Mouse (Mus musculus) kidney, postnatal 25 days (tissue): ENCODE data around the gene Plcb4.
A peak's percentile ranks its signal among the peaks of the same experiment; 100 is the strongest.
"Not testable (repeated sequence)": the region's sequence is repeated elsewhere in the genome, so short reads cannot be mapped to it uniquely, and the experiment has no call there.

Source experiments
- DNase-seq, 2 experiments: peaks; one replicate each; pipeline ENCODE4 v3.0.0; 2021; ENCODE audit warnings: mixed read lengths in 2 of 2

Gene Plcb4

GRCm38 (mm10) chr2:135894582-135894981 is 235.8 kb downstream of the Plcb4 start:
- no peak for DNase-seq

GRCm38 (mm10) chr2:135898025-135898424 is 239.2 kb downstream of the Plcb4 start:
- DNase-seq = no peak

DNA sequence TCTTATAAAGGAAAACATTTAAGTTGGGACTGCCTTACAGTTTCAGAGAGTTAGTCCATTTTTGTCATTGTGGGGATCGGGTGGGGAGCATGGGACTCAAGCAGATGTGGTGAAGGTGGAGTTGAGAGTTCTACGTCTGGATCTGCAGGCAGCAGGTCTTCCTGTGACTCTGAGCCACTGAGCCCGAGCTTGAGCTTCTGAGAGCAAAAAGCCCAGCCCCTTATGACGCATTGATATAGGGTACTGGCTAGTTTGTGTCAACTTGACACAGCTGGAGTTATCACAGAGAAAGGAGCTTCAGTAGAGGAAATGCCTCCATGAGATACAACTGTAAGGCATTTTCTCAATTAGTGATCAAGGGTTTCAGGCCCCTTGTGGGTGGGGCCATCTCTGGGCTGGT is 241.1 kb downstream of the Plcb4 start:
- DNase-seq = not testable (repeated sequence)

DNA sequence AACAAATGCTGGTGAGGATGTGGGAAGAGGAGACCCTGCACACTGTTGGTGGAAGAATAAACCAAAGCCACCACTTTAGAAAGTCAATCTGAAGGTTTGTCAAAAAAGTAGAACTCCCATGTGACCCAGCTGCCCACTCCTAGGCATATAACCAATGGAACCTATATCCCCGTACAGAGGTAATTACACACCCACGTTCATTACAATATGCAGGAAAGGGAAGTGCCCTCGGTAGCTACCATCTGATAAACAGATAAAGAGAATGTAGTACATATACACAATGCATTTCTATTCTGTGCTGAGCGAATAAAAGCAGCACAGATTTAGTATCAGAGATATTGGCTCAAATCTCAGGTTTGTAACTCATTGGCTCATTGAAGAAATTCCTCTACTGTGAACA is 242.2 kb downstream of the Plcb4 start:
- no peak for DNase-seq

GRCm38 (mm10) chr2:135904262-135904661 is 245.5 kb downstream of the Plcb4 start:
- DNase-seq = no peak

GRCm38 (mm10) chr2:135904791-135905190 is 246.0 kb downstream of the Plcb4 start:
- no peak for DNase-seq

DNA sequence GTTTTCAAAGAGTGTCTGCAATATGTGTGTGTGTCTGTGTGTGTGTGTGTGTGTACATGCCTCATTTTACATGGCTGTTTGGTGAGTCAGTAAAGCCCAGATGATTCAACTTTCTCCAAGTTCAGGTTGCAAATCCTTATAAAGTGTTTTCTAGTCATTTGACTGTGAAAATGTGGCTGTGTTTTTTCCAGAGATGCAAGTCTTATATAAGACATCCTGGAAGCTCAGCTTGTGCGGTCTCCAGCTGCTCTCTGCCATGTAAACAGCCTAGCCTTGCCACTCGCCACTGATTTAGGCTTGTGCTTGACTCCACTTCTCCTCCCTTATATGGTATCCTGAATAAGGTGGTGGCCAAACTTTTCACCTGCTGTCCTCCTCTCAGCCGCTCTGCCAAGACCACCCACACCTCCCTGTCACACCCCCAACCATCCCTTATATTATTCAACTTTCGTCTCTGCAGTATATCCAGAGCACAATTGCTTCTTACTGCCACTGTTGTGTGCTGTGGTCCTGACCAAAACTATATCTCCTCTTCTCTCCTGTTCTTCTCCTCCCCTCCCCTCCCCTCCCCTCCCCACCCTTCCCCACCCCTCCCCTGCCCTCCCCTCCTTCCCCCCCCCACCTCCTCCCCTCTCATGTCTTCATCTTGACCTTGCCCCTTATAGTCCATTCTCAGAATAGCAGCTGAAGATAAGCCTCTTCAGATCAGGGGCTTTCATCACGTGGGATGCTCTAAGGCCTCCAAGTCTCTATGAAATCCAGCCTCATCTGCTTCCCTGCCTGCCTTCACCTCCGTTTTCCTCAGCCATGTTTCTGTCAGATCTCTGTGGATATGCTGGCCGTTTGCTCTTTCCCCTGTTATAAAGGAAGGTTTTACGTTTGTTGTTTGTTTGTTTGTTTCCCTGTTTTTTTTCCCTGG is 255.8 kb downstream of the Plcb4 start:
- no peak for DNase-seq

- DNase-seq = peak; percentile 11 to 45
Measured at GRCm38 (mm10) chr2:135915928-135916327, 257.1 kb downstream of the Plcb4 start.

DNA sequence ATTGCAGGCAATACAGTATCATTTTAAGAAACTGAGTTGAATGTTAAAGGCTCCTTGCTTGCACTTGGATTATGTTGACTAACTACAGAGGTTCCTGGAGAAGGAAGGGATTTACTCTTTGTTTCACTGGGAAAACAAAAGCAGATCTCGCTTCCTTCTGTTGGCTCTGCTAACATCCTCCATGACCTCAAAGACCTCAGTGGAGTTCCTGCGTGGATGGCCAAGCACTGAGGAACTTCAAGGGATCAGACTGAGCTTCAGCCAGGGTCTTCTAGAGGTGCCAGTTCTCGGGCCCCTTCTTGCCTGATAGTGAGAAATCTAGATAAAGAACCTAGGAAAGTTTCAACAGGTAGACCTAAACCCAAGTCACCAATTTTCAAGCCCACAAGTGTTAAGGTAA is 258.2 kb downstream of the Plcb4 start:
- no peak for DNase-seq

GRCm38 (mm10) chr2:135918116-135918515 is 259.3 kb downstream of the Plcb4 start:
- DNase-seq = no peak

DNA sequence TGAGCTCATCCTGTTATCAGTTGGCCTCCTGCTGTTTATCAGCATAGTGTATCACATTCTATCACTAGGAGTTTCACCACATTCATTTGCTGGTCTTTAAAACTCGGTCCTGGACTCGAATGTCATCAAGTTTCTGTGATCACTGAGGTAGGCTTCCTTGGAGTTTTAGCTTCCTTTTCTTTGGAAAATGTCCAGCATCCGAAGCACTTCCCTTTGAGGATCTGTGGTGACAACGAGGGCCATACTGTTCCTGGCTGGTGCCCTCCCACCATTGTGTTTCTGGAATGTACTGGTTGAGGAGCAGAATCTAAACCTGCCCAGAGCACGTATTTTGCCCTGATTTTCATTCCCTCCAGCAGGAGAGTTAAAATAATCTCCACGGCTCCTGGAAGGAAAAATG is 260.8 kb downstream of the Plcb4 start:
- peak; percentile 6 to 40 for DNase-seq

DNA sequence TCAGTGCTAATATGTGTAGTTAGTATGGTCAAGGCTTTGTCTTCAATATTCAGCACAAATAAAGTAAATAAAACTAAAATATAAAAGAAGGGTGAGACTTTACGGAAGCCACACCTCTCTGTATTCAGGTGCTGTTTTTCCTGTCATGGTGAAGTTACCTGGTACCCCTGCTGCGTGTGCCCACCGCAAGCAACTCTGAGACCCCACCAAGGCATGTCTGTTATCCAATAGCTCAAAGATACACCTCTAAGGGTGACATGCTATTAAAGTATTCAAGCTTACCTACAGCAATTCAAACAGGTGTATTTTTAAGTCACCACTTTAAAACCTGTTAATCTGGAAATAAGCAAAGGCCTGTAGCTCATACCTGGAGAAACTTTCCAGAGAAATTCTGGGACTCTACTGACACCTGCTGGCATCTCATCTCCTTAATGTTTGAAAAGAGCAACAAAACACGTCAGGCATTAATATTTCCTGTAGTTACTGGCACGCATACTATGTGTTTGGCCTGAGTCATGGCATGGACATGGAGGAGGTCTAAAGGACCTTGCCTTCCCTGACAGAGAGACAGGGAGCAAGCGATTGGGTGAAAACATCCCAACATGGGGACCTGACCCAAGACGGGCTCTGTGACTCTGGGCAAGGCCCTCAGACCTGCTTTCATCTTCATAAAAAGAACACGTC is 268.0 kb downstream of the Plcb4 start:
- peak; percentile 46 to 83 for DNase-seq

DNA sequence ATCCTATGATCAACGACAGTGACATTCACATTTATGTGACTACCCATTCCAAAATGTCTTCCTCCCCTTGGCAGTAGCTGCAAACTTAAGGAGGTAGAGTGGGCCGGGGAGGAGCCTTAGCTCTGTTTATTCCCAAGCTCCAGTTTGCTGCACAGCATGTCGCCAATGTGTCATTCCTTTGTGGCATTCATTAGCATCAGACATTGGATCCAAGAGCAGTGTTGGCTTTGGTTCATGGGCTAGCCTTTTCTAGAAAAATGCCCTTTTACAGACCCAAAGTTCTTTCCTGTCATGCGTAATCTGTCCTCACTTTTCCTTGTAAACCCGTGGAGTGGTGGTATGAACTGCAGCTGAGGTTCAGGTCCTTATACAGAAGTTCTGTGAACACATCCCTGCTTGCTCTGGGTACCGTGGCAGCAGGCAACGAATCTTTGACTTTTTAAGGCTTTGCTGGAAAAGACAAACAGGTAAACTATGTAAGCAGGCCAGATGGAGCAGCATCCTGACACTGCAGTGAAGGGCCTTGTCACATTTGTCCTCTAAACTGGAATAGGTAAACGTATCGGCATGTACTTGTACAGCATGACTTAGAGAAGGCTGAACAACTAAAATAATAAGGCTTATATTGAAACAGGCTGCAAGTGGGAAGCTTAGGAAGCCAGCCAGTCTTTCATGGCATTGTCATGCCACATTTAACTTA is 270.4 kb downstream of the Plcb4 start:
- DNase-seq = no peak

DNA sequence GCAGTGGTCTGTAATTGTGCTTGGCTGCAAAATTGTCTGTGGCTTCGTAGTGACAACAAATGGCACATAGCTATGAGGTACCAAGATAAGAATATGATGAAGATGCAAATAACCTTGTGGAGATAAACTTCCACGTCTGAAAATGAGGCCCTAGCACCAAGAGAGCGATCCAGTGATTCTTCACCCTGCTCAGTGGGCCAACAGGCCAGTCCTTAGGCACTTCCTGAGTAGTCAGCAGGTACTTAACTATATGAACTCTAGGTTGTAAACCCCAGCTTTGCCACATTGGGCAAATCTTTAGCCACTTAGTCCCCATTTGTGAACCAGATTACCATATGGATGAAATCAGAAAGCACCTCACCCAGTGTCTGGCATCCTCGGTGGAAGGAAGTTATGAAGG is 271.9 kb downstream of the Plcb4 start:
- DNase-seq = no peak

DNA sequence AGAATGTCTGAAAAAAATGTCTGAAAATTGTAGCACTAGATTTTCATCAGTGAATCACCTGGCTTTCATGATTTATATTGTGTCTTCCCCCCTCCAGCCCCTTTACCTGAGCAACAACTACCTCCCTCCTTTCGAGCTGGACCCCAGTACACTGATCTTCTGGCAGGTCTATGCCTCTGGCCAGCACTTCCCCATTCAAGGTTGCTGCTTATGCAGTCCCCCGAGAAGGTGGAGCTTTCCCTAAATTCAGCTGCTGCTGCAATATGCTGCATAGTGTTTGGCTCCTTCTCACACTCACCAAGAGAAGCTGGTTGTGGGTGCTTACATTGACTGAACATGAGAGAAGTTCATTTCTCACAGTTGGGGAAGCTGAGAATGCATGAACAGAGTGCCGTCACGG is 273.8 kb downstream of the Plcb4 start:
- DNase-seq = no peak

DNA sequence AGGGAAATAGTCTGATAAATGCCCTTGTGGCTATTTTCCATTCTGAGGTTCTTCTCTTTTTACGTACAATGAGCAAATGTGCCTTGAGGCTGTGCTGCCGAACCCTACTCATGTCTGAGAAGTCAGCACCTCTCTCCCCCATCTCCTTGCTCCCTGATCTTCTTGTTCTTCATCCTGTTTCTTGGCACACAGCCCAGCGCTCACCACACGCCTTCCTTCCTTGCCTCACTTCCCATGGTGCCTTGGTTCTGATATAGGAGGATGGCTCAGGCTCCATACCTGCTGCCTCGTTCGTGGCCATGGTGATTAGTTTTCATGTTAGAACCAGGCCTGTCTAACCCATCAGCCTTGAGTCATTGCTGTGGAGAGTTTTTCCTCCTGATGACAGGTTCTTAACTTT is 277.6 kb downstream of the Plcb4 start:
- DNase-seq = peak in 1 of 2 experiments; percentile 6

DNA sequence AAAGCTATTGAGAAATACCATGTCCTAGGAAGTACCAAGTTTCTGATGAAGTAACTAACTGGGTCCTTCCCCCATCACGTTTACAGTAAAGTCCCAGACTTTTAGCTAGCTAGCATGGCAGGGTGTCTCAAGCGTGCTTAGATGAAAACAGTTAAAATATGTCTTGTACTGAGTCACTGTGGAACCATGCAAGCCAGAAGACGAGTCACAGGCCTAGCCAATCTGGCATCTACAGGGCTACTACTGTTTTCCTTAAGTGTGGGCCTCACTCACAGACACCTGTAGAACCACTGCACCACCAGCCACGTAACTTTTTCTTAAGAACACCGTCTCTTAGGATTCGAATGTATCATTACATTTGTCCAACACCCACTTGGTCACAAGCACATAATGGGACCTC is 278.8 kb downstream of the Plcb4 start:
- DNase-seq = no peak

DNA sequence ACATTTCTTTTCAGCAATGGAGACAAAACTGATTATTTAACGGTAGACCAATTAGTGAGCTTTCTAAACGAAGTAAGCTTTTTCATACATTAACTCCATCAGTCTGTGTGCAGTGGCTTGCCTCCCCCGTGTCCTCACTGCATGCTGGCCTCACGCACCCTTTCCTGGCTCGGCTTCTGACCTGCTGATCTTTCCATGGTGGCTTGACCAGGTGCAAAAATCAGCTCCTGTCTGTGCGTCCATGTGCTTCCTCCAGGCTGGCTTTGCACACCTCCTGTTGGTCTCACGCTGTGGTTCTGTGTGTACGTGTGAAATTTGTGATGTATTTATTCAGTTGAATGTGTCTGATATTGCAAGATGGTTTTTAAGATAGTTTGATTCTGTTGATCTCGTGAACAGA is 281.1 kb downstream of the Plcb4 start:
- DNase-seq = no peak

DNA sequence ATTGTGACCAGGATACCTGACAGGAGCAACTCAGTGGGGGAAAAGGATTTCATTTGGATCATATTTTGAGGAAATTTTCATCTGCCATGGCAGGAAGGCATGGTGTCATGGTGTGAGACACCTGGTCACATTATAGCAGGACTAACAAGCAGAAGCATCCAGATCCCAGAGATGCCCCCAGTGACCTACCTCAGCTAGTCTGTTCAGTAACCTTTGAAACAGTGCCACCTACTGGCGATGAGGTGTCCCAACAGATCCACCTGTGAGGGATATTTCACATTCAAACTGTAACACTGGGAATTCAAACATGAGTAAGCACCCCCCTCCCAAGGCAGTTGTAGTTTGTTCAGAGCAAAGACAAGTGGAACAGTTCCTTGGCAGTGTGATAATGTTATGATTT is 289.0 kb downstream of the Plcb4 start:
- peak in 1 of 2 experiments; percentile 8 for DNase-seq

DNA sequence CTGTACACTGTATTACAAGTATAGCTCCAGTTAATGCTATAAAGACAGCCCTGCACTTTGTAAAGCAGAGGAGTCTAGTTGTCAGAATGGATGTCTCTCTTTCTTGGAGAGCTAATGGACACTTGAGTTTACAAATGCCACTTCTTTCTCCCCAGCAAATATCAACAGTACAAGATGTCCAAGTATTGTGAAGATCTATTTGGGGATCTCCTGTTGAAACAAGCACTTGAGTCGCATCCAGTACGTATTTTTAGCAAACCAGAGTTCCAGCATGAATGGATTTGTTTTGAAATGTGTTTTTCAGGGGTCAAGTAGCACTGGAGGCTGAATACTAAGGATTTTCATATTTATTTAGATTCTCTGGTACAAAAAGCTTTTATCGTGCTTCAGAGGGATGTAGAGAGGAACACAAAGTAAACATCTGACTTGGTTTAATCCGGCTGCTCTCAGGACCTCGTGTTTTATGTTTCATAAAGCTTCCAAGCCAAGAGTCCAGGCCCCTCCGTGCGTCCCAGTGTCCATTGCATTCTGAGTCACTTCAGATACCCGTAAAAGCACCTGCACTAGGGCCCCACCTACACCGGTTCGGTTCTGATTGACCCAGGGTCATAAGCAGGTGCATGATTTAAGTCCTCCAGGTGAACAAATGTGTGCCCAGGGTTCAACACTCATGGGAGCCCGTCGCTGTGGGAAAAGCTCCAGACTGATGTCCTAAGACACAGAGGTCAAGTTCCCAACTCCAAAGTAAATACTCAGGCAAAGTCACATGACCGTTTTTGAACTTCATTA is 296.1 kb downstream of the Plcb4 start:
- peak; percentile 20 to 51 for DNase-seq

GRCm38 (mm10) chr2:135955796-135956195 is 297.0 kb downstream of the Plcb4 start:
- DNase-seq = peak; percentile 45 to 59

DNA sequence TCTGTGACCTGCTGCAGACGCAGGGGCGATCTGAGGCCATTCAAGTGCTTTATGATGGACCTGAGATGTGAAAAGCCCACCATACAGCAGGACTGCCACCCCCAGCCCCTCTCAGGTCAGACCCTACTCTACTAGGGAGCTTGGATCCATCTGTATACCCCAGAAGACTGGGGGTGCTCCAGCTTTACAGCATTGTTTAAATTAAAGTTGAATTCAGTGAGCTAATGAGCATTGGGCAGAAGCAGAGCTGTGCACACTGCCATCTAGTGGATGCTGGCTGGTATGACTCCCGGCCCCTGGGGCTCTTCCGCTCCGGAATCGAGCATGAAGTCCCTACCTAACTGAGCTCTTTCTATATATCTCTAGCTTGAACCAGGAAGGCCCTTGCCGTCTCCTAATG is 298.9 kb downstream of the Plcb4 start:
- peak; percentile 58 to 61 for DNase-seq

- DNase-seq = no peak
Measured at GRCm38 (mm10) chr2:135958453-135958852, 299.6 kb downstream of the Plcb4 start.
